Mouse (Mus musculus) limb, embryonic 14.5 days (tissue): ENCODE measurements around the gene Sh3pxd2b. TPM values are rescaled to one million over a fixed set of nuclear protein-coding genes. Genes with fewer than 3 reads are reported as not detected.

Experiments used
- ATAC-seq: fragments of 200-750 bp; cut with Nextera tagmentation; 2 replicates; pipeline ENCODE4 v1.8.0; 2017; ENCODE audit warnings: low read depth, moderate number of reproducible peaks, moderate TSS enrichment; ENCODE audit not compliant: low FRiP score
- DNase-seq: peaks from one replicate; pipeline ENCODE4 v3.0.0-alpha.2; 2015; ENCODE audit warnings: low spot score
- H3K27ac ChIP-seq: fragments of 300-500 bp; sonication (generic); replicated peaks from 2 replicates; pipeline ENCODE4 v1.5.1; 2014; ENCODE audit warnings: low read depth, mild to moderate bottlenecking, low read length, moderate library complexity, mixed read lengths
- H3K27me3 ChIP-seq: fragments of 300-500 bp; sonication (generic); 2 replicates; pipeline ENCODE4 v1.6.1; 2014; ENCODE audit warnings: low read length, mixed read lengths; ENCODE audit not compliant: control insufficient read depth, insufficient read depth
- H3K36me3 ChIP-seq: fragments of 300-500 bp; sonication (generic); 2 replicates; pipeline ENCODE4 v1.6.1; 2014; ENCODE audit warnings: mild to moderate bottlenecking, low read length, moderate library complexity, mixed read lengths; ENCODE audit not compliant: control insufficient read depth, insufficient read depth
- H3K4me1 ChIP-seq: fragments of 300-500 bp; sonication (generic); 2 replicates; pipeline ENCODE4 v1.6.1; 2014; ENCODE audit warnings: antibody characterized with exemption, low read length, mixed read lengths; ENCODE audit not compliant: control insufficient read depth, insufficient read depth
- H3K4me2 ChIP-seq: fragments of 300-500 bp; sonication (generic); replicated peaks from 2 replicates; pipeline ENCODE4 v1.6.1; 2014; ENCODE audit warnings: low read depth, mild to moderate bottlenecking, low read length, moderate library complexity; ENCODE audit not compliant: severe bottlenecking
- H3K4me3 ChIP-seq: fragments of 300-500 bp; sonication (generic); replicated peaks from 2 replicates; pipeline ENCODE4 v1.5.1; 2014; ENCODE audit warnings: low read length
- H3K9ac ChIP-seq: fragments of 300-500 bp; sonication (generic); 2 replicates; pipeline ENCODE4 v1.6.1; 2014; ENCODE audit warnings: mild to moderate bottlenecking, low read depth, low read length, moderate library complexity; ENCODE audit not compliant: severe bottlenecking
- H3K9me3 ChIP-seq: fragments of 300-500 bp; sonication (generic); 2 replicates; pipeline ENCODE4 v1.6.1; 2016; ENCODE audit warnings: low read length; ENCODE audit not compliant: control insufficient read depth
- POLR2A ChIP-seq: fragments of 200-500 bp; IDR thresholded peaks from 2 replicates; pipeline ENCODE4 v1.8.0; 2012; ENCODE audit warnings: inconsistent platforms, mild to moderate bottlenecking, moderate library complexity, borderline replicate concordance; ENCODE audit not compliant: insufficient read depth, insufficient read length; ENCODE audit errors: extremely low read depth
- WGBS: fragments of 180-500 bp; shearing (Covaris S2); extraction: QIAGEN DNeasy Blood & Tissue Kit; methylation state at CpG from one replicate; pipeline ENCODE4 v1.1.7; 2014; 5-methylcytosine and 5-hydroxymethylcytosine counted together
- polyA plus RNA-seq, 2 experiments: library from polyadenylated mRNA; depleted of rRNA in 1 of 2; stranded (reverse) in 1 of 2; unstranded in 1 of 2; fragments of >200 nt; fragmentation: Nextera tagmentation in 1 of 2; extraction: Ambion mirVana in 1 of 2; gene quantifications; 2 replicates each; pipeline versions ENCODE4 v1.2.1 to v1.2.3; 2012 to 2014

Gene Sh3pxd2b
- polyA plus RNA-seq, 2 experiments, result 31.5 to 44.3 TPM

DNA sequence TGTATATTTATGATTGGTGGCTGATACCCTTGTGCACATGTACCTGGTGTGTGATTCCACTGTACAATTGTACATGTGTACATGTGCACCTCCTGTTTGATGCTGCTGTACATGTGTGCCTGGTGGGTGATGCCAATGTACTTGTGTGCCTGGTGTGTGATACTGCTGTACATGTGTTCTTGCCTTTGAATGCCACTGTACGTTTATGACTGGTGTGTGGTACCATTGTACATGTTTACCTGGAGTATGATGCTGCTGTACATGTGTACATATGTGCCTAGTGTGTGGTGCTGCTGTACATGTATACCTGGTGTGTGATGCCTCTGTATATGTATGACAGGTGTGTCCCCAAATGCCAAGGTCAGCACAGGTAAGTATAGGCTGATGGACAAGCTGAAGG, 46.1 kb upstream of the Sh3pxd2b start:
- TF ChIP-seq POLR2A, result no peak
- Histone ChIP-seq H3K9ac (no peak overlapping the region), H3K27ac (no peak overlapping the region), H3K36me3 (no peaks in the 10 kb centered on the region), H3K4me1 (no peaks in the 10 kb centered on the region), H3K4me3 (no peak overlapping the region), H3K27me3 (no peaks in the 10 kb centered on the region), H3K4me2 (no peak overlapping the region), H3K9me3 (no peaks in the 10 kb centered on the region)
- 68% methylated on average over 1 of the region's 1 CpGs for WGBS
- DNase-seq, result no peak
- no peak for ATAC-seq

DNA sequence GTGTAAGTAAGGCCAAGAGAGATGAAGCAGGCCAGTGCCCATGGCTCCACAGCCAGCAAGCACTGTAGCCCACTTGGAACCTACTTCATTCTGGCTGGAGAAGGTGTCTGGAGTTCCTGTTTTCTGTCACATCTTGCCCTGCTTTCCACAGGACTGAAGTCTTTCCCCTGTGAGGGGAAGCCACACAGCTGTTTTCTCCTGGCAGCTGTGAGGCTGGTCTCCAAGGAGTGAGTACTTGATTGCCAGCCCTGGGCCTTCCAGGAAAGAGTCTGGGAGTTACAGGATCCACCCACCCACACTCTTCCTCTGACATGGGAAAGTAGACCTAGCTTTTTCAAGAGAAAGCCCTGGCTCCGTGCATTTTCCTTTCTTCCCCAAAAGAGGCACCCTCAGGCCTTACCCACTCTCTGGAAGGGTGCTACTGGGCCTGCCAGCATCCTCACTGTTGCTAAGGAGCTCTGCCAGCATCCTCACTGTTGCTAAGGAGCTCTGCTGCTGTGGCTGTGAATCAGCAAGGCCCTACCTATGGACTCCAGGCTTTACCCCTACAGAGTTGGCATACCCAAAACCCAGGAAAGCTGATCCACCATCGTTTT, 44.7 kb upstream of the Sh3pxd2b start:
- Histone ChIP-seq H3K9ac (no peak overlapping the region), H3K4me2 (no peak overlapping the region), H3K27ac (no peak overlapping the region), H3K27me3 (no peaks in the 10 kb centered on the region), H3K9me3 (no peaks in the 10 kb centered on the region), H3K4me1 (no peaks in the 10 kb centered on the region), H3K36me3 (no peaks in the 10 kb centered on the region), H3K4me3 (no peak overlapping the region)
- TF ChIP-seq POLR2A, result no peak
- no peak for DNase-seq
- ATAC-seq, result no peak
- 51% methylated on average over 2 of the region's 2 CpGs for WGBS

DNA sequence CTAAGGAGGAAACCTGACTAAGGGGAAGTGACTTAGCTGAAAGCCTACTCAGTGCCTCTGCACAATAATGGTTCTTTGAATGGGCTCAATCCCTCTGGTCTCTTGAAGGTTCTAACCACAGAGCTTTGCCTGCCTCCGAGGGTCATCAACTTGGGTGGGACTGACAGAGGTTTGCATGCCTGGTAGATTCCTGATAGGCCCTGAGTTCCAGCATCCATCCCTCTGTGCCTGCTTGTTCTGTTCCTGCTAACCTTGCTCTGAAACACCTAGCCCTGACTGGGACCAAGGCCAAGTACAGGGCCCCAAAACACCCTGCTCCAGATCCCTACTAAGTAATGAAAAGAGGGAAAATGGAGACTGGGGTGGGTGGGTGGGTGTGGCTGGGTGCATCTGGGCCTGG, 44.2 kb upstream of the Sh3pxd2b start:
- Histone ChIP-seq H3K9ac (no peak overlapping the region), H3K4me2 (no peak overlapping the region), H3K27me3 (no peaks in the 10 kb centered on the region), H3K4me3 (no peak overlapping the region), H3K9me3 (no peaks in the 10 kb centered on the region), H3K27ac (no peak overlapping the region), H3K4me1 (no peaks in the 10 kb centered on the region), H3K36me3 (no peaks in the 10 kb centered on the region)
- no peak for TF ChIP-seq POLR2A
- WGBS, result 92% methylated on average over 1 of the region's 1 CpGs
- DNase-seq (no peak), ATAC-seq (no peak)

DNA sequence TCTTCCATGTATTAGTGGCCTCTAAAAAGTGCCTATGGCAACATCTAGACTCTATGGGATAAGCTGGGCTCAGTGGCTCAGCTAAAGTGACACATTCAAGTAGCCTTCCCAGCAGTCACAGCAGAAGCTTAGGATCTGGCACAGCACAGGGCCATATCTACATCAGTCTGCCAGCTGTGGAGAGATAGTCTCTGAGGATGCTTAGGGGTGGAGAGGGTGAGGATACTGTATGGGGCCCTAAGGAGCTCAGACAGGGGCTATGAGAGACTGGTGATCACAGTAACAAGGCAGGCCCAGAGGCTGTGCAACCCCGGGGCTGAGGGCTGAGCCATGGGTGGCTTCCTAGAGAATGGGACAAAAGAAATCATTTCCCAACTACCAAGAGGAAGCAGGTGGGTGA, 40.6 kb upstream of the Sh3pxd2b start:
- Histone ChIP-seq H3K4me1 (no peaks in the 10 kb centered on the region), H3K27me3 (no peaks in the 10 kb centered on the region), H3K4me2 (no peak overlapping the region), H3K9me3 (no peaks in the 10 kb centered on the region), H3K9ac (no peak overlapping the region), H3K4me3 (no peak overlapping the region), H3K27ac (no peak overlapping the region), H3K36me3 (no peaks in the 10 kb centered on the region)
- WGBS, result 83% methylated on average over 1 of the region's 1 CpGs
- DNase-seq (no peak), ATAC-seq (no peak)
- no peak for TF ChIP-seq POLR2A

- Histone ChIP-seq H3K9ac (no peak overlapping the region), H3K9me3 (no peaks in the 10 kb centered on the region), H3K4me1 (no peaks in the 10 kb centered on the region), H3K4me3 (no peak overlapping the region), H3K36me3 (no peaks in the 10 kb centered on the region), H3K27me3 (no peaks in the 10 kb centered on the region), H3K4me2 (no peak overlapping the region), H3K27ac (no peak overlapping the region)
- no peak for ATAC-seq
- TF ChIP-seq POLR2A, result no peak
- no peak for DNase-seq
- WGBS, result 53% methylated on average over 4 of the region's 4 CpGs
These were observed 38.2 kb upstream of the Sh3pxd2b start for GRCm38 (mm10) chr11:32309446-32309845.

- TF ChIP-seq POLR2A, result no peak
- ATAC-seq (no peak), DNase-seq (no peak)
- H3K4me1 ChIP-seq, result no peaks in the 10 kb centered on the region
- H3K36me3 ChIP-seq, result no peaks in the 10 kb centered on the region
- no peak overlapping the region for H3K4me3 ChIP-seq
- H3K4me2 ChIP-seq, result no peak overlapping the region
- H3K9me3 ChIP-seq, result no peaks in the 10 kb centered on the region
- 80% methylated on average over 3 of the region's 3 CpGs for WGBS
- H3K27me3 ChIP-seq, result no peaks in the 10 kb centered on the region
- H3K9ac ChIP-seq, result no peak overlapping the region
- no peak overlapping the region for H3K27ac ChIP-seq
These were observed 37.7 kb upstream of the Sh3pxd2b start for GRCm38 (mm10) chr11:32309928-32310327.
